Mouse (Mus musculus) brain, embryonic 14.5 days (tissue): ENCODE data around the gene Minpp1. TPM values are rescaled to one million over a fixed set of nuclear protein-coding genes. Genes with fewer than 3 reads are reported as not detected.

Source experiments
- DNase-seq: peaks from one replicate; pipeline ENCODE4 v3.0.0-alpha.2; 2011; ENCODE audit warnings: low read depth
- CTCF ChIP-seq: fragments of 200-500 bp; IDR thresholded peaks from 2 replicates; pipeline ENCODE4 v1.5.1; 2012; ENCODE audit warnings: inconsistent platforms, mild to moderate bottlenecking, moderate library complexity, borderline replicate concordance; ENCODE audit not compliant: insufficient read depth, insufficient read length; ENCODE audit errors: extremely low read depth
- POLR2A ChIP-seq: fragments of 200-500 bp; IDR thresholded peaks from 2 replicates; pipeline ENCODE4 v1.6.1; 2012; ENCODE audit warnings: mild to moderate bottlenecking, inconsistent platforms, borderline replicate concordance; ENCODE audit not compliant: poor library complexity, insufficient read depth, insufficient read length, severe bottlenecking; ENCODE audit errors: extremely low read depth
- polyA plus RNA-seq: library from polyadenylated mRNA; depleted of rRNA; stranded (reverse); fragments of >200 nt; gene quantifications from 2 replicates; pipeline ENCODE4 v1.2.3, GENCODE M21; 2012

Gene Minpp1
- polyA plus RNA-seq, 1 experiment = 41.5 TPM

DNA sequence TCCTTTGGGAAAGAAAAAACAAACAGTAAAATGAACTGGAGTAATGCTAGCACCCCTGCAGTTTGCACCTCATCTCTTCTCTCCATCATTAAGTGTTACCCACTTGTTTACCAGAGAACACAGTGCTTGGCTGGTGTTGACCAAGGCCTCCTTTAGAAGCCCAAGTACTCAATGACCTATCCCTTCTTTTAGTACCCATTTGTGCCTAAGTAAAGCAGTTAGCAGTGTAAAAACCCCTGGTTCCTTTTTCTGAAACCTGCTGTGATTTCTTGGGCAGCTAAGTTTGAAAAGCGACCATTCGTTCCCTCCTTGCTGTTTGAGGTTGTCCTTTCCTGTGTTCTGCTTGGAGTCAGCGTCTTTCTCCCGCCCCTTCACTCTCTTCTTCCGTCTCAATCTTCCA lies 7.4 kb downstream of the Minpp1 start:
- TF ChIP-seq CTCF (no peak), POLR2A (no peak)
- DNase-seq = no peak

GRCm38 (mm10) chr19:32493471-32493870 lies 7.9 kb downstream of the Minpp1 start:
- no peak for TF ChIP-seq CTCF
- no peak for TF ChIP-seq POLR2A
- DNase-seq = no peak

DNA sequence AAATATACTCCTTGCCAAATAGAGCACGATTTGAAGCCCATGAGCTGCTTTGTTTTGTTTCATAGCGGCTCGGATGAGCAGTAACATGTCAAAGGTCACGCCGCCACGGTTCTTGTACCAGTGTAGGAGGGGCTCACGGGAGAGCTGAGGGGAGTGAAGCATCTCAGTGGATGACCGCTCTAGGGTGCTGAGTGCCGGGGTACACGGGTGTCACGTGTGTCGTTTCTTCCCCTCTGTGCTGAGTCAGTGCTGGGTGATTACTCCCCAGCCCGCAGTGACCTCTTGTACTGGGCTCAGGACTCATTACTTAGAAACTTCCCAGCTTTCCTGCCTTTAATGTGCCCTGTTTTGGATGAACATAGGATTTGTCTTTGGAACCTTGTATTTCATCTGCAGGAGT lies 9.0 kb downstream of the Minpp1 start:
- TF ChIP-seq POLR2A = no peak
- no peak for TF ChIP-seq CTCF
- no peak for DNase-seq

DNA sequence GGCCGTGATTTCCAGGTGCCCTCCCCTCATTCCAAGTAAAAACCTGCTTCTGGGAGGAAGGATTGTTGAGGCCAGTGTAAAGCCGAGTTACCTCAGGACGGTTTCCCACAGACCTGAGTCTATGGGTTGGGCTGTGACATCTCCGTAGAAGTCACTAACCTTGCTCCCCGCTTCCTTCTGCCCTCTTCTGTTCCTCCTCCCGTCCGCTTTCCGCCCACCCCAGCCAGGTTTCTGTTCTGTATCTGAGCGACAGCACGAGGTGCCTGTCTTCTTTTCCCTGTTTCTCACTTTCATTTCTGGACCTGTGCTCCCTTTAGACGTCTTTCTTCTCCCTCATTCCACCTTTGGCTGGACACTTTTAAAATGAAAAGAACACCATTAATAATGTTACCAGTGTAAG lies 9.5 kb downstream of the Minpp1 start:
- DNase-seq = no peak
- no peak for TF ChIP-seq CTCF
- TF ChIP-seq POLR2A = no peak

- DNase-seq = no peak
- TF ChIP-seq POLR2A (no peak), CTCF (no peak)
Measured at GRCm38 (mm10) chr19:32497411-32497810, 11.8 kb downstream of the Minpp1 start.

GRCm38 (mm10) chr19:32498002-32498401 lies 12.4 kb downstream of the Minpp1 start:
- TF ChIP-seq POLR2A (no peak), CTCF (no peak)
- no peak for DNase-seq

- peak; percentile 47 for DNase-seq
- 0 out of 2 replicates have a peak, but pooled peaks have one; percentile 16 for TF ChIP-seq CTCF
- no peak for TF ChIP-seq POLR2A
Measured at GRCm38 (mm10) chr19:32501414-32501813, 15.8 kb downstream of the Minpp1 start.

DNA sequence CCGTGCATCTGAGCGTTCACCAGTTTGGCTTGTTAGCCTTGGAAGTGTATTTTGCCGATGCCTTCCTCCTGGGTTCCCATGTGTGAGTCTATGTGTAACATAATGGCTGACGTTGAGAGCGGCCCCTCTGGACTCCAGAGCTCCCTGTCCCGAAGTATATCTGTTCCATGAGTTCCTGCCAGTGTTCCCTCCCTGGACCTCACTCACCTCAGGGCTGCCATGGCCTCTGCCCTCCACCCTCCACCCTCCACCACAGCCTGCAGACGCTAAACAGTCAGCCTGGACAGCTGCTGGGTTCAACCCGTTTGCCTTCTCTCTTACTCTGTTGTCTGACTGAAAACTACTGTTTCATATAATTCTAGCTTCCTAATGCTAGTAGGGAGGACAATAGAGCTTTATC lies 20.5 kb downstream of the Minpp1 start:
- TF ChIP-seq POLR2A (no peak), CTCF (no peak)
- DNase-seq = no peak

DNA sequence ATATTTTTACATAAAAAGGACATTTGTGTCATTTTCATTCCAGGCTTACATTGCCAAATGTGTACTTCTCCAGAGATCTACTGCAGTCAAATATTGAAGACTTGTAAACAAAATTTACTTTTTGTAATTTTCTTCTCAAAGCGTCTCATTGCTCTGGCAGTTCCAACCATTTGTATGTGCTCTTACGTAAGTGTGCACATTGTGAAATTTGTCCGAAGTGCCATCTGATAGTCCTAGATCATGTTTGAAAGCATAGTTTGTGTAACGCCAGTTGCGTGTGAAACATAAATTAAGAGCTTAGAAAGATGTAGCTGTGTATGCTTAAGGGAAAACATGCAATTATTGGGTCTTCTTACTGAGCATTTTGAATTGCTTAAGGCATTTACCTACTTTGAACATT lies 20.9 kb downstream of the Minpp1 start:
- DNase-seq = no peak
- TF ChIP-seq CTCF (no peak), POLR2A (no peak)

GRCm38 (mm10) chr19:32507100-32507499 lies 21.5 kb downstream of the Minpp1 start:
- TF ChIP-seq CTCF = no peak
- TF ChIP-seq POLR2A = no peak
- DNase-seq = no peak

GRCm38 (mm10) chr19:32507526-32507925 lies 22.0 kb downstream of the Minpp1 start:
- TF ChIP-seq CTCF = no peak
- no peak for DNase-seq

- DNase-seq = no peak
- TF ChIP-seq CTCF = no peak
- TF ChIP-seq POLR2A = no peak
Measured at GRCm38 (mm10) chr19:32510267-32510666, 24.7 kb downstream of the Minpp1 start.

GRCm38 (mm10) chr19:32510962-32511361 lies 25.4 kb downstream of the Minpp1 start:
- TF ChIP-seq POLR2A = no peak
- TF ChIP-seq CTCF = no peak
- DNase-seq = no peak
